Mouse (Mus musculus) hindbrain, embryonic 16.5 days (tissue): ENCODE measurements around the gene Chst3. TPM values are rescaled to one million over a fixed set of nuclear protein-coding genes. Genes with fewer than 3 reads are reported as not detected.

ENCODE experiments used
- ATAC-seq: fragments of 200-750 bp; cut with Nextera tagmentation; 2 replicates; pipeline ENCODE4 v1.8.0; 2017; ENCODE audit warnings: moderate TSS enrichment, moderate library complexity
- H3K27ac ChIP-seq: fragments of 300-500 bp; sonication (generic); 2 replicates; pipeline ENCODE4 v1.5.1; 2014; ENCODE audit warnings: low read depth, mild to moderate bottlenecking, control low read depth, low read length, moderate library complexity
- H3K27me3 ChIP-seq: fragments of 300-500 bp; sonication (generic); replicated peaks from 2 replicates; pipeline ENCODE4 v1.6.1; 2014; ENCODE audit warnings: low read length; ENCODE audit not compliant: control insufficient read depth, insufficient read depth
- H3K36me3 ChIP-seq: fragments of 300-500 bp; sonication (generic); 2 replicates; pipeline ENCODE4 v1.6.1; 2014; ENCODE audit warnings: mild to moderate bottlenecking, low read length, moderate library complexity, mixed read lengths; ENCODE audit not compliant: control insufficient read depth, insufficient read depth
- H3K4me1 ChIP-seq: fragments of 300-500 bp; sonication (generic); 2 replicates; pipeline ENCODE4 v1.6.1; 2014; ENCODE audit warnings: low read depth, low read length; ENCODE audit not compliant: control insufficient read depth, insufficient read depth
- H3K4me2 ChIP-seq: fragments of 300-500 bp; sonication (generic); 2 replicates; pipeline ENCODE4 v1.6.1; 2014; ENCODE audit warnings: mild to moderate bottlenecking, low read length, control low read depth, moderate library complexity
- H3K4me3 ChIP-seq: fragments of 300-500 bp; sonication (generic); 2 replicates; pipeline ENCODE4 v1.5.1; 2014; ENCODE audit warnings: mild to moderate bottlenecking, low read length, control low read depth, moderate library complexity
- H3K9ac ChIP-seq: fragments of 300-500 bp; sonication (generic); 2 replicates; pipeline ENCODE4 v1.6.1; 2014; ENCODE audit warnings: low read depth, mild to moderate bottlenecking, control low read depth, low read length, moderate library complexity
- H3K9me3 ChIP-seq: fragments of 300-500 bp; sonication (generic); 2 replicates; pipeline ENCODE4 v1.6.1; 2014; ENCODE audit warnings: mild to moderate bottlenecking, low read length, moderate library complexity; ENCODE audit not compliant: control insufficient read depth
- WGBS: fragments of 180-500 bp; shearing (Covaris S2); extraction: QIAGEN DNeasy Blood & Tissue Kit; methylation state at CpG from one replicate; pipeline ENCODE4 v1.1.7; 2014; 5-methylcytosine and 5-hydroxymethylcytosine counted together
- polyA plus RNA-seq: library from polyadenylated mRNA; unstranded; fragments of >200 nt; fragmentation: Nextera tagmentation; extraction: Ambion mirVana; gene quantifications from 2 replicates; pipeline ENCODE4 v1.2.1, GENCODE M21; 2015

Chst3 gene
- polyA plus RNA-seq, 1 experiment from 2014 or later, result 1.7 TPM

DNA sequence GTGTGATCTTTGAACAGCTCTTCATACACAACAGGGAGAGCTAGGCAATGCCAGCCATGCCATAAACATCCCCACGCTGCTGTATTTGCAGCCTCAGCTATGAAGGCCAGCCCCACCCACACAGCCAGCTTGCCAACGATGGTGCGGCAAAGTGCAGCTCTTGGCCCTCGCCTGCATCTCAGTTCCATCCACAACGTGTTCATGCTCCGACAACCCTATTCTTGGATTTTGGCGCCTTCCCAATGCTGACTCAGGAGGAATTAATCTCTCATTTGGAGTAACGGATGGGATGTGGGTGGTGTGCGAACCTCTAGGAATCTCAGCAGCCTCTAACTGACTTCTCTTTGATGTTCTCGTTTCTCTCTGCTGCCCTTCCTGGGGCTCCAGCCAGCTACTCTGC lies 46.0 kb downstream of the Chst3 start:
- Histone ChIP-seq H3K9me3 (no peaks in the 10 kb centered on the region), H3K4me1 (peaks cover 3% of the 10 kb centered on the region), H3K4me3 (no peak overlapping the region), H3K9ac (no peak overlapping the region), H3K4me2 (no peak overlapping the region), H3K27ac (no peak overlapping the region), H3K27me3 (no peaks in the 10 kb centered on the region), H3K36me3 (no peaks in the 10 kb centered on the region)
- WGBS, result 41% methylated on average over 10 of the region's 10 CpGs
- ATAC-seq, result no peak

- no peak overlapping the region for H3K4me2 ChIP-seq
- no peak overlapping the region for H3K4me3 ChIP-seq
- H3K9ac ChIP-seq, result no peak overlapping the region
- H3K4me1 ChIP-seq, result peaks cover 3% of the 10 kb centered on the region
- 97% methylated on average over 4 of the region's 4 CpGs for WGBS
- H3K27me3 ChIP-seq, result no peaks in the 10 kb centered on the region
- H3K27ac ChIP-seq, result no peak overlapping the region
- ATAC-seq, result no peak
- no peaks in the 10 kb centered on the region for H3K9me3 ChIP-seq
- no peaks in the 10 kb centered on the region for H3K36me3 ChIP-seq
Measured at GRCm38 (mm10) chr10:60172306-60172705, 46.8 kb downstream of the Chst3 start.

- Histone ChIP-seq H3K27ac (no peak overlapping the region), H3K27me3 (no peaks in the 10 kb centered on the region), H3K36me3 (no peaks in the 10 kb centered on the region), H3K4me2 (no peak overlapping the region), H3K4me1 (peaks cover 3% of the 10 kb centered on the region), H3K4me3 (no peak overlapping the region), H3K9ac (no peak overlapping the region), H3K9me3 (no peaks in the 10 kb centered on the region)
- no peak for ATAC-seq
- 98% methylated on average over 5 of the region's 5 CpGs for WGBS
Measured at GRCm38 (mm10) chr10:60171368-60171767, 47.7 kb downstream of the Chst3 start.

- 76% methylated on average over 10 of the region's 10 CpGs for WGBS
- Histone ChIP-seq H3K27ac (no peak overlapping the region), H3K27me3 (no peaks in the 10 kb centered on the region), H3K4me2 (no peak overlapping the region), H3K4me3 (no peak overlapping the region), H3K4me1 (peaks cover 3% of the 10 kb centered on the region), H3K9me3 (no peaks in the 10 kb centered on the region), H3K9ac (no peak overlapping the region), H3K36me3 (no peaks in the 10 kb centered on the region)
- no peak for ATAC-seq
Measured at GRCm38 (mm10) chr10:60170326-60171089, 48.6 kb downstream of the Chst3 start.

GRCm38 (mm10) chr10:60168960-60169359 lies 50.1 kb downstream of the Chst3 start:
- no peak overlapping the region for H3K27ac ChIP-seq
- 49% methylated on average over 3 of the region's 3 CpGs for WGBS

GRCm38 (mm10) chr10:60168306-60168705 lies 50.8 kb downstream of the Chst3 start:
- H3K36me3 ChIP-seq, result no peaks in the 10 kb centered on the region
- no peak overlapping the region for H3K4me3 ChIP-seq
- peaks cover 3% of the 10 kb centered on the region for H3K4me1 ChIP-seq
- H3K27ac ChIP-seq, result no peak overlapping the region
- no peak overlapping the region for H3K4me2 ChIP-seq
- ATAC-seq, result no peak
- 89% methylated on average over 2 of the region's 2 CpGs for WGBS
- H3K27me3 ChIP-seq, result no peaks in the 10 kb centered on the region
- no peak overlapping the region for H3K9ac ChIP-seq
- no peaks in the 10 kb centered on the region for H3K9me3 ChIP-seq

More at GRCm38 (mm10) chr10:60168960-60169359, 50.1 kb downstream of the Chst3 start:
- Histone ChIP-seq H3K4me1 (peaks cover 3% of the 10 kb centered on the region), H3K9ac (no peak overlapping the region), H3K4me2 (no peak overlapping the region), H3K4me3 (no peak overlapping the region), H3K36me3 (no peaks in the 10 kb centered on the region), H3K27me3 (no peaks in the 10 kb centered on the region), H3K9me3 (no peaks in the 10 kb centered on the region)
- no peak for ATAC-seq

- no peak for ATAC-seq
- no peaks in the 10 kb centered on the region for H3K27me3 ChIP-seq
- H3K9ac ChIP-seq, result no peak overlapping the region
- no peaks in the 10 kb centered on the region for H3K9me3 ChIP-seq
- H3K36me3 ChIP-seq, result no peaks in the 10 kb centered on the region
- no peak overlapping the region for H3K4me2 ChIP-seq
- no peak overlapping the region for H3K27ac ChIP-seq
- 33% methylated on average over 3 of the region's 3 CpGs for WGBS
- no peak overlapping the region for H3K4me3 ChIP-seq
- H3K4me1 ChIP-seq, result no peaks in the 10 kb centered on the region
Measured at GRCm38 (mm10) chr10:60166068-60166467, 53.0 kb downstream of the Chst3 start.

GRCm38 (mm10) chr10:60164869-60165268 lies 54.2 kb downstream of the Chst3 start:
- Histone ChIP-seq H3K4me1 (no peaks in the 10 kb centered on the region), H3K9ac (no peak overlapping the region), H3K36me3 (no peaks in the 10 kb centered on the region), H3K27ac (no peak overlapping the region), H3K9me3 (no peaks in the 10 kb centered on the region), H3K4me2 (no peak overlapping the region), H3K4me3 (no peak overlapping the region), H3K27me3 (no peaks in the 10 kb centered on the region)
- ATAC-seq, result no peak
- 67% methylated on average over 1 of the region's 1 CpGs for WGBS

GRCm38 (mm10) chr10:60162973-60163255 lies 56.1 kb downstream of the Chst3 start:
- Histone ChIP-seq H3K9me3 (no peaks in the 10 kb centered on the region), H3K4me3 (no peak overlapping the region), H3K9ac (no peak overlapping the region), H3K4me1 (no peaks in the 10 kb centered on the region), H3K27ac (no peak overlapping the region), H3K4me2 (no peak overlapping the region), H3K27me3 (no peaks in the 10 kb centered on the region), H3K36me3 (no peaks in the 10 kb centered on the region)
- no peak for ATAC-seq
- WGBS, result 92% methylated on average over 6 of the region's 6 CpGs
